Mouse (Mus musculus) MEL (cell line): ENCODE data around the gene Rtn4rl1.

Experiments
- CTCF ChIP-seq, 3 experiments: IDR thresholded peaks in 2 of 3; conservative IDR thresholded peaks in 1 of 3; 2 replicates each; pipeline ENCODE4 v1.5.1; 2011 to 2012; ENCODE audit warnings: low read length in 3 of 3, low read depth in 2 of 3, mild to moderate bottlenecking in 2 of 3, improper control_type of control experiment in 1 of 3, inconsistent platforms in 1 of 3, mixed read lengths in 1 of 3, moderate library complexity in 1 of 3; ENCODE audit not compliant: control insufficient read depth in 1 of 3, insufficient read depth in 1 of 3, poor library complexity in 1 of 3, severe bottlenecking in 1 of 3
- GABPA ChIP-seq: IDR thresholded peaks from 2 replicates; pipeline ENCODE4 v1.6.1; 2012; ENCODE audit warnings: low read depth, mild to moderate bottlenecking, inconsistent platforms, low read length, improper control_type of control experiment, moderate library complexity
- GATA1 ChIP-seq: IDR thresholded peaks from 2 replicates; pipeline ENCODE4 v1.6.1; 2011; ENCODE audit warnings: low read depth, low read length, improper control_type of control experiment
- POLR2A ChIP-seq, 2 experiments: IDR thresholded peaks; 2 replicates each; pipeline ENCODE4 v1.6.1; 2011 to 2012; ENCODE audit warnings: low read length in 2 of 2, mild to moderate bottlenecking in 2 of 2, control low read depth in 1 of 2, improper control_type of control experiment in 1 of 2, low read depth in 1 of 2, moderate library complexity in 1 of 2; ENCODE audit not compliant: control insufficient read depth in 1 of 2, insufficient read depth in 1 of 2, poor library complexity in 1 of 2
- POLR2AphosphoS5 ChIP-seq: IDR thresholded peaks from 2 replicates; pipeline ENCODE4 v1.6.1; 2012; ENCODE audit warnings: low read depth, borderline replicate concordance, mild to moderate bottlenecking, inconsistent platforms, low read length, moderate library complexity, mixed read lengths

GRCm38 (mm10) chr11:75189713-75190370 is 3.7 kb upstream of the Rtn4rl1 start:
- TF ChIP-seq POLR2A (IDR thresholded peaks at IDR 0.05; ENCODE audit: control insufficient read depth in 1 of 2, insufficient read depth in 1 of 2, low read depth in 1 of 2, low read length in 2 of 2, poor library complexity in 1 of 2) (peak in 1 of 2 experiments; percentile 7; a peak in 2 of 4 replicates), GABPA (no peak), POLR2AphosphoS5 (no peak), GATA1 (no peak), CTCF (IDR thresholded peaks at IDR 0.05 in 2 of 3, conservative IDR thresholded peaks at IDR 0.05 in 1 of 3; ENCODE audit: control insufficient read depth in 1 of 3, insufficient read depth in 1 of 3, low read depth in 2 of 3, low read length in 3 of 3, poor library complexity in 1 of 3, severe bottlenecking in 1 of 3) (no peak)
